Mouse (Mus musculus) heart, embryonic 11.5 days (tissue): ENCODE measurements around the gene Zdhhc5. TPM values are rescaled to one million over a fixed set of nuclear protein-coding genes. Genes with fewer than 3 reads are reported as not detected.
"Not testable (repeated sequence)": the region's sequence is repeated elsewhere in the genome, so short reads cannot be mapped to it uniquely, and the experiment has no call there.

ENCODE experiments used
- ATAC-seq: fragments of 200-750 bp; cut with Nextera tagmentation; replicated peaks from 2 replicates; pipeline ENCODE4 v1.8.0; 2017; ENCODE audit warnings: moderate library complexity; ENCODE audit not compliant: insufficient number of reproducible peaks, low FRiP score, low TSS enrichment
- H3K27ac ChIP-seq: fragments of 300-500 bp; sonication (generic); 2 replicates; pipeline ENCODE4 v1.5.1; 2014; ENCODE audit warnings: mild to moderate bottlenecking, low read depth, low read length
- H3K27me3 ChIP-seq: fragments of 300-500 bp; sonication (generic); 2 replicates; pipeline ENCODE4 v1.6.1; 2014; ENCODE audit warnings: mild to moderate bottlenecking, low read length, mixed read lengths; ENCODE audit not compliant: control insufficient read depth, insufficient read depth
- H3K36me3 ChIP-seq: fragments of 300-500 bp; sonication (generic); 2 replicates; pipeline ENCODE4 v1.6.1; 2014; ENCODE audit warnings: mild to moderate bottlenecking, low read length, moderate library complexity, mixed read lengths; ENCODE audit not compliant: control insufficient read depth, insufficient read depth
- H3K4me1 ChIP-seq: fragments of 300-500 bp; sonication (generic); 2 replicates; pipeline ENCODE4 v1.6.1; 2014; ENCODE audit warnings: low read length; ENCODE audit not compliant: control insufficient read depth, insufficient read depth
- H3K4me2 ChIP-seq: fragments of 300-500 bp; sonication (generic); 2 replicates; pipeline ENCODE4 v1.6.1; 2014; ENCODE audit warnings: mild to moderate bottlenecking, moderate library complexity
- H3K4me3 ChIP-seq: fragments of 300-500 bp; sonication (generic); 2 replicates; pipeline ENCODE4 v1.5.1; 2014; ENCODE audit warnings: low read depth, low read length
- H3K9ac ChIP-seq: fragments of 300-500 bp; sonication (generic); 2 replicates; pipeline ENCODE4 v1.6.1; 2014; ENCODE audit warnings: mild to moderate bottlenecking, low read depth, low read length, moderate library complexity
- H3K9me3 ChIP-seq: fragments of 300-500 bp; sonication (generic); replicated peaks from 2 replicates; pipeline ENCODE4 v1.6.1; 2016; ENCODE audit warnings: low read length; ENCODE audit not compliant: control insufficient read depth
- WGBS: fragments of 180-500 bp; shearing (Covaris S2); extraction: QIAGEN DNeasy Blood & Tissue Kit; methylation state at CpG from one replicate; pipeline ENCODE4 v1.1.7; 2014; ENCODE audit not compliant: insufficient replicate concordance; 5-methylcytosine and 5-hydroxymethylcytosine counted together
- polyA plus RNA-seq: library from polyadenylated mRNA; unstranded; fragments of >200 nt; fragmentation: Nextera tagmentation; extraction: Ambion mirVana; gene quantifications from 2 replicates; pipeline ENCODE4 v1.2.1, GENCODE M21; 2014

Gene Zdhhc5
- polyA plus RNA-seq, 1 experiment from 2014 or later = 31.0 TPM

DNA sequence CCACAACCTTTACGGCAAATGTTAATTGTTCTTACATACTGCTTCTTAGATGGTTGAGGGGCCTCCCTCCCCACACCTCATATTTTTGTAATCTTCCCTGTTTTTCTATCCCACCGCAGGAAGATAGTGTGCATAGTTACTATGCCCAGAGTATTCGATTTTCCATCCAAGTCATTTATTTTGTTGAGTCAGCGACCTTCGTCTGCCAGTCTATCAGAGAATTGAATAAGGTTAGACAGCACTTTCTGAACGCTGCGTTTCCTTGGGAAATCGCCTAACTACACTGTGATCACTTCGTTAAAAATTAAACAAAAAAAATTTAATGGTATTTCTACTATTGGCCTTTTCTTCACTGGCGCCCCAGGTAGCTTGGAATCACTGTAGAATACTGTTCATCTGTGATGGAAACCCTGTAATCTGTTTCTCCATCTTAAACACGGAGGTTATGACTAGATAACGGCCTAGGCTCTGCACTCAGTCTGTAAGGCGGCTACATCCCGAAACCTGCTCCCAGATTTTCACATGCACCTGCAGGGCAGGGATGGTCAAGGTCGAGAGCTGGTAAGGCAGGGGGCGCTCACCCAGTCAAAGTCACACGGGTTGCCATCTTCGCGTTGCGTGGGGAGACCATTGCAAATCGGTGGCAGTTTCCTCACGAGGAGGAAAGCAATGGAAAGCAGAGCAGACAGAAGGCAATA, 37.6 kb downstream of the Zdhhc5 start:
- H3K27ac ChIP-seq = peak overlapping the region; percentile 51
- H3K4me3 ChIP-seq = peak overlapping the region; percentile 91
- peaks cover 19% of the 10 kb centered on the region for H3K36me3 ChIP-seq
- WGBS = 9% methylated on average over 22 of the region's 22 CpGs
- H3K4me2 ChIP-seq = peak overlapping the region; percentile 67
- H3K27me3 ChIP-seq = no peaks in the 10 kb centered on the region
- peak; percentile 59 for ATAC-seq
- no peaks in the 10 kb centered on the region for H3K9me3 ChIP-seq
- peaks cover 5% of the 10 kb centered on the region for H3K4me1 ChIP-seq
- H3K9ac ChIP-seq = peak overlapping the region; percentile 77

DNA sequence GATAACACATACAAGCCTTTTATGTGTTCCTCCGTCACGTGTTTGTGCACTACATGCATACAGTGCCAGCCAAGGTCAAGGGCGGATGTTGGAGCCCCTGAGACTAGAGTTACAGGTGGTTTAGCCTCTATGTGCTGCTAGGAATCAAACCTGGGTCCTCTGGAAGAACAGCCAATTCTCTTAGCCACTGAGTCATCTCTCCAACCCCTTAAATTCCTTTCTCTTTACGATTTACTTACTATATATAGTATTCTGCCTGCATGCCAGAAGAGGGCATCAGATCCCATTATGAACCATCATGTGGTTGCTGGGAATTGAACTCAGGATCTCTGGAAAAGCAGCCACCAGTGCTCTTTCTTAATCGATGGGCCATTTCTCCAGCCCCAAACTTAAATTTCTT, 43.4 kb downstream of the Zdhhc5 start:
- H3K4me1 ChIP-seq, H3K9ac ChIP-seq, H3K27ac ChIP-seq, H3K27me3 ChIP-seq, H3K4me2 ChIP-seq, H3K4me3 ChIP-seq, ATAC-seq, H3K9me3 ChIP-seq: not testable (repeated sequence)
- 66% methylated on average over 4 of the region's 5 CpGs for WGBS
- H3K36me3 ChIP-seq = peaks cover 24% of the 10 kb centered on the region

DNA sequence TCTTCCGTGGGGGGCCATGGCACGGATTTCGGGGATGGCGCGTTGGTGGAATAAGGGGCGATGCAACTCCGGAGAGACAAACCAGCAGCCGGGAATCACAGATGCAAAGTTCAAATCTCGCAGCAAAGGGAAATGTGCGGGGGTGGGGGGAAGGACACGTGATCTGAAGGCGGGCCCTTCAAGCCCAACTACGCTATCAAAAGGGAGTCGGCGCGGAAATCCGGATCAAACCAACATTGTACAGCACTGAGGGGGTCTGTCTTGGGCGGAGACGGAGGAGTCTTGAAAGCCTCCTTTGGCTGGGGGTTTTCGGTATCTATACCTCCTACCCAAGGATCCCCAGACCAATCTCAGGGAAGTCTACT, 44.4 kb downstream of the Zdhhc5 start, which contains the start of gene Selenoh:
Gene Selenoh, minus strand, starts transcription at position 202 of the 365 bp plus-strand sequence.
- peak within 1 kb of the TSS; percentile 95 for H3K27ac ChIP-seq
- peaks cover 20% of the 10 kb centered on the region for H3K36me3 ChIP-seq
- peak within 1 kb of the TSS; percentile 90 for H3K4me3 ChIP-seq
- H3K9me3 ChIP-seq = no peaks in the 10 kb centered on the region
- H3K4me1 ChIP-seq = peaks cover 10% of the 10 kb centered on the region; the same call in 1 of the 2 replicates
- peak within 1 kb of the TSS; percentile 98 for H3K9ac ChIP-seq
- under 1% methylated on average over 20 of the region's 20 CpGs for WGBS
- peak within 1 kb of the TSS; percentile 76 for H3K4me2 ChIP-seq
- H3K27me3 ChIP-seq = no peaks in the 10 kb centered on the region
- peak; percentile 89 for ATAC-seq

DNA sequence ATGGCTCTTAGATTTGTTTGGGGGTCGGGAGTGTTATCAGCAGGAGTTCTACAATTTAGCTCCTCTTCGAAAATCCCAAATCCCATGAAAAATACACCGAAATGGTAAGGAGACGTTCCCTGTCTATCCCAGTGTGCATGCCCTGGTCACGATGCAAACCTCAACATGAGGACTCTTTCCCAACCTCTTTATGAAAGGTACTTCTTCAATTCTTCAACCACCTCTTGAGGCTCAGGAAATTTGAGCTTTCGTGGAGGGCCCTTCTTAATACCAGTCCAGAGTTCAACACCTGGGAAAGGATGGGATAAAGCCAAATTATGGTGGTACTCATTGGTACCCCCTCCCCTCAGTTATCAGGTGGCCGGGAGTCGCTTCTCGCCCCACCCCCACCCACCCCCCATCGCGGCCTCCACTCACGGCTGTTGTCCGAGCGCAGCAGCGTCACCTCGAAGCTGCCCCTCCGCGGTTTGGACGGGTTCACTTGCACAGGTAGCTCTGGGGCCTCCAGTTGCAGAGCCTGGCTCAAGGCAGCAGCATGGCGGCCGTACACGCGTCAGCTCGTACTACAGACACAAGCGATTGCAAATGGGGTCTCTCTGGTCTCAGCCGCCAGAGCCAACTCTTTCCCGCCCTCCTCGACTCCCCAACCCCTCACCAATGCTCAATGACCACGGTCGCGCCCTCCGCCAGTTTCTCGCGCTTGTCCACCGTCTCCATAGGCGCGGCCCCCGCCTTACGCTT, 45.0 kb downstream of the Zdhhc5 start:
- no peaks in the 10 kb centered on the region for H3K27me3 ChIP-seq
- peaks cover 10% of the 10 kb centered on the region; the same call in 1 of the 2 replicates for H3K4me1 ChIP-seq
- peak overlapping the region; percentile 95 for H3K27ac ChIP-seq
- ATAC-seq = peak; percentile 53
- H3K9me3 ChIP-seq = no peaks in the 10 kb centered on the region
- H3K9ac ChIP-seq = peak overlapping the region; percentile 98
- 2% methylated on average over 39 of the region's 39 CpGs for WGBS
- H3K4me3 ChIP-seq = peak overlapping the region; percentile 90
- peaks cover 18% of the 10 kb centered on the region for H3K36me3 ChIP-seq
- peak overlapping the region; percentile 76 for H3K4me2 ChIP-seq

DNA sequence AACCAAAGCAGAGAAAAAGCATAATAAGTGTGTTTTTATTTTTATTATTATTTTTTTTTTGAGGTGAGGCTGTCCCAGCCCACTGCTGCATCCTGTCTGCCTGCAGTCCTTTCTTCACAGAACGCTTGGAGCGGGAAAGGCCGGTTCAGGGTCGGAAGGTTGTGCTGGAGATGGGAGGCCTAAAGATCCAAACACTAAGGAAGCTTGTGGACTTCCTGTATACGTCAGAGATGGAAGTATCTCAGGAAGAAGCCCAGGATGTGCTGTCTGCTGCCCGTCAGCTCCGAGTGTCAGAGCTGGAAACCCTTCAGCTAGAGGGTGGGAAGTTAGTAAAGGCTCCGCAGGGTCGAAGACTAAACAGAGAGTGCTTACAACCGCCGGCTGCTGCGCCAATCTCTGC, 48.9 kb downstream of the Zdhhc5 start:
- no peak for ATAC-seq
- Histone ChIP-seq H3K27me3 (no peaks in the 10 kb centered on the region), H3K9me3 (no peaks in the 10 kb centered on the region), H3K4me3 (no peak overlapping the region), H3K9ac (0 out of 2 replicates have a peak overlapping the region, but pooled peaks have one; percentile 6), H3K27ac (peak overlapping the region; percentile 62), H3K4me2 (no peak overlapping the region), H3K4me1 (peaks cover 8% of the 10 kb centered on the region; the same call in 1 of the 2 replicates), H3K36me3 (peaks cover 3% of the 10 kb centered on the region; the same call in 1 of the 2 replicates)
- WGBS = 46% methylated on average over 12 of the region's 12 CpGs

DNA sequence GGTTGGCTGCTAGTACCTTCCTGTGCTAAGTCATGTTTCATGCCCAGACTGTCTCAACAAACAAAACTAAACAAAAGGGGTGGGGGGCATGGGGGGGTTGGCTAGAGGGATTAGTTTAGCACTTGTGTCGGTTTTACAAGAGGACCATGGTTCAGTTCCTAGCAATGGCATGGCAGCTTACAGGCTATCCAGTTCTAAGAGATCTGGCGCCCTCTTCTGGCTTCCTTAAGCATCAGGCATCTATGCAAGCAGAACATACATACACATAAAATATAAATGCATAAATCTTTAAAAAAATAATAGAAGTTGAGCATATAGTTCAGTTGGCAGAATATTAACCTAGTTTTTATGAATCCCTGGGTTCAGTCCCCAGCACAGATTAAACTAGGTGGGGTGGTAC, 52.1 kb downstream of the Zdhhc5 start:
- Histone ChIP-seq H3K9me3 (no peaks in the 10 kb centered on the region), H3K4me1 (no peaks in the 10 kb centered on the region), H3K4me3 (no peak overlapping the region), H3K27me3 (no peaks in the 10 kb centered on the region), H3K27ac (no peak overlapping the region), H3K9ac (no peak overlapping the region), H3K36me3 (no peaks in the 10 kb centered on the region), H3K4me2 (no peak overlapping the region)
- 26% methylated on average over 2 of the region's 2 CpGs for WGBS
- ATAC-seq = no peak

DNA sequence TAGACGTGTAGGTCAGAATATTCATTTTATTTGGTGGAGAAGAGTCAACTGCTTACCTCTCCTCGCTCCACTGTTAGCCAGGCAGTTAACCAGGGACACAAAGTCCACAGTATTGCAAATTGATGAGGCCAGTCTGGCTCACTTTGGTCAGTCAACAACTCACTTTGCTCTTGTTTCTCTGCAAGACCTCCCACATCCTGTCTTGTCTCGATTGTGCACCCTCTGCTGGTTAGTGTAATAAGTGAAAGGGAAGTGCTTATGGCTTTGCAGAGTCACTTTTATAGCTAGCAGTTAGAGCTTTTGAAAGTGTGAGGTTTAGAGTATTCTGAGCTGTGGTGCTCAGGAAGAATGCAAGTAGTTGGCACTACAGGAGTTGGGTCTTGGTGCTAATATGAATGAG, 54.7 kb downstream of the Zdhhc5 start:
- H3K9ac ChIP-seq = no peak overlapping the region
- WGBS = 59% methylated on average over 3 of the region's 3 CpGs
- H3K36me3 ChIP-seq = no peaks in the 10 kb centered on the region

DNA sequence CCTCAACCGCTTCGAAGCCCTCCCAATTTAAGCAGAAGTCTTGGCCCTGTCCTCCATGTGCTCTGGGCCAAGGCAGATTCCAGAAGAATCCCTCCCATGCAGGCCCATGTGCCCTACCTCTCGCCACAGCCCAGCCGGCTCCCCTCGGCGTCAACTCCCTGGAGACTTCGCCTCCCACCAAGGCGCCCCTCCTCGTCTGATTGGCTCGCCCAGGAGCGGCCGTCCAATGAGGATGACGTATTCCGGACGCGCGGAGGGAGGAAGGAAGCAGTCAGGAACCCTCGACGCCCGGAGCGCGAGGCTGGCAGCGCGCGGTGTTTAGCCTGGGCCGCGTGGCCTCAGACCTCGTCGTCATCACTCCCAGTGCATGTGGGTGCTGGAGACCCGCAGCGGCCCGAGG, 56.2 kb downstream of the Zdhhc5 start, which contains the start of gene Btbd18:
Gene Btbd18, plus strand, starts transcription at position 274 of the 400 bp plus-strand sequence.
- WGBS = 89% methylated on average over 32 of the region's 32 CpGs
- Histone ChIP-seq H3K36me3 (no peaks in the 10 kb centered on the region), H3K4me2 (no peak within 1 kb of the TSS), H3K4me1 (no peaks in the 10 kb centered on the region), H3K9me3 (no peaks in the 10 kb centered on the region), H3K4me3 (no peak within 1 kb of the TSS), H3K9ac (no peak within 1 kb of the TSS), H3K27ac (no peak within 1 kb of the TSS), H3K27me3 (no peaks in the 10 kb centered on the region)
- ATAC-seq = no peak

More for the DNA sequence above, 54.7 kb downstream of the Zdhhc5 start:
- Histone ChIP-seq H3K4me1 (no peaks in the 10 kb centered on the region), H3K27ac (no peak overlapping the region), H3K27me3 (no peaks in the 10 kb centered on the region), H3K9me3 (no peaks in the 10 kb centered on the region), H3K4me2 (no peak overlapping the region), H3K4me3 (no peak overlapping the region)
- ATAC-seq = no peak
